Mouse (Mus musculus) embryonic facial prominence, embryonic 15.5 days (tissue): ENCODE data around the gene Macf1. TPM values are rescaled to one million over a fixed set of nuclear protein-coding genes. Genes with fewer than 3 reads are reported as not detected.

Source experiments
- ATAC-seq: fragments of 200-750 bp; cut with Nextera tagmentation; 2 replicates; pipeline ENCODE4 v1.8.0; 2017; ENCODE audit warnings: low read depth, moderate TSS enrichment; ENCODE audit not compliant: insufficient number of reproducible peaks, low FRiP score, low TSS enrichment
- H3K27ac ChIP-seq: fragments of 300-500 bp; sonication (generic); replicated peaks from 2 replicates; pipeline ENCODE4 v1.5.1; 2015; ENCODE audit warnings: mild to moderate bottlenecking, inconsistent platforms
- H3K27me3 ChIP-seq: fragments of 300-500 bp; sonication (generic); 2 replicates; pipeline ENCODE4 v1.6.1; 2015; ENCODE audit warnings: inconsistent platforms
- H3K36me3 ChIP-seq: fragments of 300-500 bp; sonication (generic); 2 replicates; pipeline ENCODE4 v1.6.1; 2015; ENCODE audit warnings: mild to moderate bottlenecking, inconsistent platforms
- H3K4me1 ChIP-seq: fragments of 300-500 bp; sonication (generic); 2 replicates; pipeline ENCODE4 v1.6.1; 2015; ENCODE audit warnings: inconsistent platforms
- H3K4me2 ChIP-seq: fragments of 300-500 bp; sonication (generic); replicated peaks from 2 replicates; pipeline ENCODE4 v1.6.1; 2015; ENCODE audit warnings: mild to moderate bottlenecking, inconsistent platforms
- H3K4me3 ChIP-seq: fragments of 300-500 bp; sonication (generic); replicated peaks from 2 replicates; pipeline ENCODE4 v1.5.1; 2015; ENCODE audit warnings: mild to moderate bottlenecking, inconsistent platforms
- H3K9ac ChIP-seq: fragments of 300-500 bp; sonication (generic); 2 replicates; pipeline ENCODE4 v1.6.1; 2015; ENCODE audit warnings: inconsistent platforms
- H3K9me3 ChIP-seq: fragments of 300-500 bp; sonication (generic); replicated peaks from 2 replicates; pipeline ENCODE4 v1.6.1; 2016; ENCODE audit warnings: inconsistent platforms
- WGBS: fragments of 180-500 bp; shearing (Covaris S2); methylation state at CpG from one replicate; pipeline ENCODE4 v1.1.7; 2015; 5-methylcytosine and 5-hydroxymethylcytosine counted together
- polyA plus RNA-seq: library from polyadenylated mRNA; unstranded; fragments of >200 nt; fragmentation: Nextera tagmentation; extraction: Ambion mirVana; gene quantifications from 2 replicates; pipeline ENCODE4 v1.2.1, GENCODE M21; 2015

The Macf1 gene
- polyA plus RNA-seq, 1 experiment from 2014 or later, result 42.5 TPM

- WGBS, result 86% methylated on average over 11 of the region's 11 CpGs
Measured at GRCm38 (mm10) chr4:123381598-123381997, 302.6 kb downstream of the Macf1 start.

GRCm38 (mm10) chr4:123376031-123376430 lies 308.1 kb downstream of the Macf1 start:
- no peak overlapping the region for H3K4me2 ChIP-seq
- no peak overlapping the region for H3K4me3 ChIP-seq
- no peaks in the 10 kb centered on the region for H3K27me3 ChIP-seq
- H3K4me1 ChIP-seq, result no peaks in the 10 kb centered on the region
- no peaks in the 10 kb centered on the region for H3K9me3 ChIP-seq
- H3K9ac ChIP-seq, result no peak overlapping the region
- no peak for ATAC-seq
- 96% methylated on average over 3 of the region's 3 CpGs for WGBS
- peaks cover 82% of the 10 kb centered on the region for H3K36me3 ChIP-seq
- H3K27ac ChIP-seq, result no peak overlapping the region

More at GRCm38 (mm10) chr4:123381598-123381997, 302.6 kb downstream of the Macf1 start:
- Histone ChIP-seq H3K27ac (no peak overlapping the region), H3K4me1 (no peaks in the 10 kb centered on the region), H3K9me3 (no peaks in the 10 kb centered on the region), H3K4me3 (no peak overlapping the region), H3K4me2 (no peak overlapping the region), H3K9ac (no peak overlapping the region), H3K27me3 (no peaks in the 10 kb centered on the region), H3K36me3 (peaks cover 78% of the 10 kb centered on the region)
- ATAC-seq, result no peak

- 94% methylated on average over 12 of the region's 12 CpGs for WGBS
- no peak overlapping the region for H3K27ac ChIP-seq
- H3K4me1 ChIP-seq, result no peaks in the 10 kb centered on the region
- H3K27me3 ChIP-seq, result no peaks in the 10 kb centered on the region
- no peak overlapping the region for H3K4me2 ChIP-seq
- ATAC-seq, result no peak
- H3K4me3 ChIP-seq, result no peak overlapping the region
- H3K9ac ChIP-seq, result no peak overlapping the region
- H3K36me3 ChIP-seq, result peaks cover 88% of the 10 kb centered on the region
- H3K9me3 ChIP-seq, result no peaks in the 10 kb centered on the region
Measured at GRCm38 (mm10) chr4:123374316-123375008, 309.7 kb downstream of the Macf1 start.

- Histone ChIP-seq H3K4me3 (no peak overlapping the region), H3K4me1 (no peaks in the 10 kb centered on the region), H3K27me3 (no peaks in the 10 kb centered on the region), H3K4me2 (no peak overlapping the region), H3K9me3 (no peaks in the 10 kb centered on the region), H3K36me3 (peaks cover 82% of the 10 kb centered on the region), H3K27ac (no peak overlapping the region), H3K9ac (no peak overlapping the region)
- no peak for ATAC-seq
- 94% methylated on average over 4 of the region's 4 CpGs for WGBS
Measured at GRCm38 (mm10) chr4:123363555-123363954, 320.6 kb downstream of the Macf1 start.

- Histone ChIP-seq H3K27ac (no peak overlapping the region), H3K4me1 (no peaks in the 10 kb centered on the region), H3K9me3 (no peaks in the 10 kb centered on the region), H3K4me3 (no peak overlapping the region), H3K4me2 (no peak overlapping the region), H3K36me3 (peaks cover 72% of the 10 kb centered on the region), H3K27me3 (no peaks in the 10 kb centered on the region), H3K9ac (no peak overlapping the region)
- 95% methylated on average over 12 of the region's 12 CpGs for WGBS
- no peak for ATAC-seq
Measured at GRCm38 (mm10) chr4:123360771-123361170, 323.4 kb downstream of the Macf1 start.

- Histone ChIP-seq H3K9ac (no peak overlapping the region), H3K4me1 (no peaks in the 10 kb centered on the region), H3K4me3 (no peak overlapping the region), H3K27ac (no peak overlapping the region), H3K36me3 (peaks cover 74% of the 10 kb centered on the region), H3K27me3 (no peaks in the 10 kb centered on the region), H3K4me2 (no peak overlapping the region), H3K9me3 (no peaks in the 10 kb centered on the region)
- 92% methylated on average over 7 of the region's 7 CpGs for WGBS
- no peak for ATAC-seq
Measured at GRCm38 (mm10) chr4:123358613-123359012, 325.5 kb downstream of the Macf1 start.

GRCm38 (mm10) chr4:123355941-123356340 lies 328.2 kb downstream of the Macf1 start:
- Histone ChIP-seq H3K27me3 (no peaks in the 10 kb centered on the region), H3K4me1 (no peaks in the 10 kb centered on the region), H3K9me3 (no peaks in the 10 kb centered on the region), H3K4me3 (no peak overlapping the region), H3K9ac (no peak overlapping the region), H3K4me2 (no peak overlapping the region), H3K27ac (no peak overlapping the region), H3K36me3 (peaks cover 75% of the 10 kb centered on the region)
- 87% methylated on average over 8 of the region's 8 CpGs for WGBS
- no peak for ATAC-seq

GRCm38 (mm10) chr4:123353271-123353877 lies 330.8 kb downstream of the Macf1 start:
- H3K9me3 ChIP-seq, result no peaks in the 10 kb centered on the region
- no peak overlapping the region for H3K4me2 ChIP-seq
- no peak overlapping the region for H3K4me3 ChIP-seq
- peaks cover 78% of the 10 kb centered on the region for H3K36me3 ChIP-seq
- H3K4me1 ChIP-seq, result no peaks in the 10 kb centered on the region
- no peak overlapping the region for H3K27ac ChIP-seq
- ATAC-seq, result no peak
- WGBS, result 88% methylated on average over 10 of the region's 10 CpGs
- no peaks in the 10 kb centered on the region for H3K27me3 ChIP-seq
- H3K9ac ChIP-seq, result no peak overlapping the region

GRCm38 (mm10) chr4:123343471-123343789 lies 340.7 kb downstream of the Macf1 start:
- WGBS, result 6% methylated on average over 6 of the region's 6 CpGs
- no peak overlapping the region for H3K9ac ChIP-seq
- peaks cover 2% of the 10 kb centered on the region; the same call in 1 of the 2 replicates for H3K36me3 ChIP-seq
- H3K4me3 ChIP-seq, result peak overlapping the region; percentile 54
- peak overlapping the region; percentile 90 for H3K4me2 ChIP-seq
- no peak for ATAC-seq
- peaks cover 16% of the 10 kb centered on the region for H3K4me1 ChIP-seq
- no peaks in the 10 kb centered on the region for H3K9me3 ChIP-seq
- H3K27ac ChIP-seq, result no peak overlapping the region
- peaks cover 41% of the 10 kb centered on the region for H3K27me3 ChIP-seq

GRCm38 (mm10) chr4:123342642-123343470 lies 341.3 kb downstream of the Macf1 start, which contains the start of gene Bmp8a:
Gene Bmp8a, minus strand, starts transcription at chr4:123343252.
- Histone ChIP-seq H3K27me3 (peaks cover 41% of the 10 kb centered on the region), H3K36me3 (no peaks in the 10 kb centered on the region), H3K4me3 (peak within 1 kb of the TSS; percentile 54), H3K27ac (no peak within 1 kb of the TSS), H3K4me2 (peak within 1 kb of the TSS; percentile 90), H3K9me3 (no peaks in the 10 kb centered on the region), H3K9ac (no peak within 1 kb of the TSS), H3K4me1 (peaks cover 16% of the 10 kb centered on the region)
- ATAC-seq, result peak; percentile 80
- WGBS, result under 1% methylated on average over 65 of the region's 65 CpGs

- Histone ChIP-seq H3K4me2 (peak overlapping the region; percentile 90), H3K27ac (no peak overlapping the region), H3K9ac (no peak overlapping the region), H3K27me3 (peaks cover 41% of the 10 kb centered on the region), H3K36me3 (no peaks in the 10 kb centered on the region), H3K9me3 (no peaks in the 10 kb centered on the region), H3K4me1 (peaks cover 16% of the 10 kb centered on the region), H3K4me3 (peak overlapping the region; percentile 54)
- 2% methylated on average over 43 of the region's 43 CpGs for WGBS
- ATAC-seq, result peak; percentile 16; the same call in 1 of the 2 replicates
Measured at GRCm38 (mm10) chr4:123342091-123342641, 342.0 kb downstream of the Macf1 start.
